Mouse (Mus musculus) stomach, embryonic 14.5 days (tissue): ENCODE data around the gene Tmem59l. TPM values are rescaled to one million over a fixed set of nuclear protein-coding genes. Genes with fewer than 3 reads are reported as not detected.
A peak's percentile ranks its signal among the peaks of the same experiment; 100 is the strongest.

Source experiments
- ATAC-seq: fragments of 200-750 bp; cut with Nextera tagmentation; 2 replicates; pipeline ENCODE4 v1.8.0; 2017; ENCODE audit warnings: low read depth, moderate TSS enrichment; ENCODE audit not compliant: insufficient number of reproducible peaks, insufficient read depth, low FRiP score
- H3K27ac ChIP-seq: fragments of 300-500 bp; sonication (generic); 2 replicates; pipeline ENCODE4 v1.5.1; 2014; ENCODE audit warnings: mild to moderate bottlenecking, low read length, moderate library complexity, mixed read lengths
- H3K27me3 ChIP-seq: fragments of 300-500 bp; sonication (generic); 2 replicates; pipeline ENCODE4 v1.6.1; 2014; ENCODE audit warnings: low read length, control low read depth, mixed read lengths; ENCODE audit not compliant: control insufficient read depth, insufficient read depth
- H3K36me3 ChIP-seq: fragments of 300-500 bp; sonication (generic); 2 replicates; pipeline ENCODE4 v1.6.1; 2014; ENCODE audit warnings: mild to moderate bottlenecking, control low read depth, low read length, moderate library complexity, mixed read lengths; ENCODE audit not compliant: control insufficient read depth, insufficient read depth
- H3K4me1 ChIP-seq: fragments of 300-500 bp; sonication (generic); 2 replicates; pipeline ENCODE4 v1.6.1; 2014; ENCODE audit warnings: low read length, control low read depth, mixed read lengths; ENCODE audit not compliant: control insufficient read depth, insufficient read depth
- H3K4me2 ChIP-seq: fragments of 300-500 bp; sonication (generic); replicated peaks from 2 replicates; pipeline ENCODE4 v1.6.1; 2014; ENCODE audit warnings: low read depth, low read length, control low read depth
- H3K4me3 ChIP-seq: fragments of 300-500 bp; sonication (generic); 2 replicates; pipeline ENCODE4 v1.5.1; 2014; ENCODE audit warnings: low read depth, low read length, control low read depth
- H3K9ac ChIP-seq: fragments of 300-500 bp; sonication (generic); replicated peaks from 2 replicates; pipeline ENCODE4 v1.6.1; 2014; ENCODE audit warnings: low read depth, mild to moderate bottlenecking, control low read depth, low read length, moderate library complexity, mixed read lengths
- H3K9me3 ChIP-seq: fragments of 300-500 bp; sonication (generic); 2 replicates; pipeline ENCODE4 v1.6.1; 2016; ENCODE audit warnings: low read depth, low read length, control low read depth; ENCODE audit not compliant: control insufficient read depth
- WGBS: fragments of 180-500 bp; shearing (Covaris S2); extraction: QIAGEN DNeasy Blood & Tissue Kit; methylation state at CpG from one replicate; pipeline ENCODE4 v1.1.7; 2014; 5-methylcytosine and 5-hydroxymethylcytosine counted together
- polyA plus RNA-seq: library from polyadenylated mRNA; unstranded; fragments of >200 nt; fragmentation: Nextera tagmentation; extraction: Ambion mirVana; gene quantifications from 2 replicates; pipeline ENCODE4 v1.2.1, GENCODE M21; 2014

Tmem59l gene
- polyA plus RNA-seq, result 4.8 and 6.4 TPM in 2 replicates

DNA sequence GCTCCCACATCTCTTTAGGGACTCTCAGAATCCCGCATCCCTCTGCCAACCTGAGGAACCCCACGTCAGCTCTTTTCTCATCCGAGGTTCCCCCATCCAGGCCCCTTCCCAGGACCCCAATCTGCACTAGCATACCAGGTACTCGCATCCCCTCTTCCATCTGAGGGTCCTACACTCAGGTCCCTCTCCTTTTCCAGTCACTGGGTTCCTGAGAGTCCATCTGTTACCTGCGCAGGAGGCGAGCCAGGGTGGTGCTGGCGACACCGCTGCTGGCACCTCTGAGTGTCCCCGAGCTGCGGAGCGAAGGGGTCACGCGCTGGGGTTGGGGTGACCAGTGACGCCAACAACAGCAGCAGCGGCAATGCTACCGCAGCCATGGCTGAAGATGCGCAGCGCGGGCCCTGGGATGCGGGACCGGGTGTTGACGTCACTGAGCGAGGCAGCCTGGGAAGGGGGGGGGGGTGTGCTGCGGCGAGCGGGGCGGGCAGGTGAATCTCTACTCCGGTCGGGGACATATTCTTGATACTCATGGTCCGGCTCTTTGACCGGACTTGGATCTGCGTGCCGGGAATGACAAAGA, at the start of gene Tmem59l:
TSS of gene Tmem59l (minus strand) at position 418 of the 580 bp plus-strand sequence.
- Histone ChIP-seq H3K4me3 (peak within 1 kb of the TSS; percentile 26), H3K9me3 (no peaks in the 10 kb centered on the region), H3K9ac (no peak within 1 kb of the TSS), H3K27me3 (peaks cover 65% of the 10 kb centered on the region), H3K4me2 (peak within 1 kb of the TSS; percentile 46), H3K27ac (no peak within 1 kb of the TSS), H3K36me3 (no peaks in the 10 kb centered on the region), H3K4me1 (peaks cover 18% of the 10 kb centered on the region)
- 5% methylated on average over 33 of the region's 33 CpGs for WGBS
- ATAC-seq, result no peak

DNA sequence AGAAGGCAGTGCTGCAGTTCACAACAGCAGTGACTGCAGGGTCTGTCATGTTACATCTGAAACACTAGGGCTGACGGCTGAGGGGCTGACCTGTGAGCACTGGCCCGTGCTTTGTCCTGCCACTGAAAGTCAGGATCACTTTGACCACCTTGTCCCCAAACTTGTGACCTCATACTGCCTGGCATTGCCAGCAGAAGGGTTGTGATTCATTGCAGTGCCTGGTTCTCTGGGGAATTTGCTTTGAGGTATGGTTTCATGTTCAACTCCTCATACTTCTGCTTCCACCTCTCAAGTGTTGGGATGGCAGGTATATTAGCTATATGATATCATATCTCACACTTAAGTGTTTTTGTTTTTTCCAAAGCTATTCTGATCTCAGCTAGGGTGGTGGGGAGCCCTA, 48.5 kb upstream of the Tmem59l start:
- peaks cover 55% of the 10 kb centered on the region for H3K36me3 ChIP-seq
- no peak for ATAC-seq
- no peak overlapping the region for H3K9ac ChIP-seq
- peaks cover 12% of the 10 kb centered on the region for H3K4me1 ChIP-seq
- H3K27ac ChIP-seq, result no peak overlapping the region
- H3K4me3 ChIP-seq, result no peak overlapping the region
- no peak overlapping the region for H3K4me2 ChIP-seq
- H3K9me3 ChIP-seq, result no peaks in the 10 kb centered on the region
- 90% methylated on average over 2 of the region's 2 CpGs for WGBS
- no peaks in the 10 kb centered on the region for H3K27me3 ChIP-seq

- Histone ChIP-seq H3K4me3 (no peak overlapping the region), H3K27ac (no peak overlapping the region), H3K4me1 (peaks cover 7% of the 10 kb centered on the region), H3K9ac (no peak overlapping the region), H3K36me3 (peaks cover 59% of the 10 kb centered on the region), H3K27me3 (no peaks in the 10 kb centered on the region), H3K9me3 (no peaks in the 10 kb centered on the region), H3K4me2 (no peak overlapping the region)
- no peak for ATAC-seq
- 91% methylated on average over 3 of the region's 3 CpGs for WGBS
Measured at GRCm38 (mm10) chr8:70535221-70535620, 48.1 kb upstream of the Tmem59l start.

GRCm38 (mm10) chr8:70534281-70534680, 47.1 kb upstream of the Tmem59l start:
- 93% methylated on average over 12 of the region's 12 CpGs for WGBS
- H3K27me3 ChIP-seq, result no peaks in the 10 kb centered on the region
- no peak overlapping the region for H3K4me3 ChIP-seq
- ATAC-seq, result no peak
- no peaks in the 10 kb centered on the region for H3K9me3 ChIP-seq
- H3K9ac ChIP-seq, result no peak overlapping the region
- H3K27ac ChIP-seq, result no peak overlapping the region
- H3K4me2 ChIP-seq, result no peak overlapping the region
- peaks cover 5% of the 10 kb centered on the region; the same call in 1 of the 2 replicates for H3K4me1 ChIP-seq
- peaks cover 64% of the 10 kb centered on the region for H3K36me3 ChIP-seq

GRCm38 (mm10) chr8:70530314-70530713, 43.2 kb upstream of the Tmem59l start:
- H3K4me2 ChIP-seq, result no peak overlapping the region
- no peak for ATAC-seq
- H3K9ac ChIP-seq, result no peak overlapping the region
- peaks cover 13% of the 10 kb centered on the region for H3K4me1 ChIP-seq
- 92% methylated on average over 2 of the region's 2 CpGs for WGBS
- no peaks in the 10 kb centered on the region for H3K9me3 ChIP-seq
- H3K36me3 ChIP-seq, result peaks cover 46% of the 10 kb centered on the region
- H3K4me3 ChIP-seq, result no peak overlapping the region
- no peak overlapping the region for H3K27ac ChIP-seq
- H3K27me3 ChIP-seq, result no peaks in the 10 kb centered on the region

DNA sequence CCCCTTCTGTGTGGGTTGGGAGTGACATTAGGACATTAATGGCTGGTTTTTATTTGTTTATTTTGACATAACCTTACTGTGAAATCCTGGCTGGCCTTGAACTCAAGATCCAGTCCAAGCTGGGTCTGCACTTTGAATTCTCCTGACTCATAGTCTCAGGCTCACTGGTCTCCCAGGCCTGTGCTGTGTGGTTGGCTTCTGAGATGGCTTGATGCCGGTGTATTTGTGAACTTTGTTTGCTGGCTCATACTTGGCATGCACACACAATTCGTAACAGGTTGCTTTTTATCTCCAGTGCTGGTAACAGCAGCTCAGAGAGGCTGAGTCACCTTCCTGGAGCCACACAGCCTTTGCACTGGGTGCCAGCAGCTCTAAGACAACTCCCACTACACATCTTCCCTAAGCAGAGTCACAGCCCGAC, 42.6 kb upstream of the Tmem59l start:
- H3K27ac ChIP-seq, result no peak overlapping the region
- H3K4me3 ChIP-seq, result no peak overlapping the region
- peaks cover 13% of the 10 kb centered on the region for H3K4me1 ChIP-seq
- H3K4me2 ChIP-seq, result no peak overlapping the region
- no peak overlapping the region for H3K9ac ChIP-seq
- no peaks in the 10 kb centered on the region for H3K9me3 ChIP-seq
- WGBS, result 93% methylated on average over 3 of the region's 3 CpGs
- no peak for ATAC-seq
- no peaks in the 10 kb centered on the region for H3K27me3 ChIP-seq
- peaks cover 42% of the 10 kb centered on the region for H3K36me3 ChIP-seq

- Histone ChIP-seq H3K4me3 (no peak overlapping the region), H3K4me1 (peaks cover 13% of the 10 kb centered on the region), H3K36me3 (peaks cover 38% of the 10 kb centered on the region), H3K9me3 (no peaks in the 10 kb centered on the region), H3K4me2 (no peak overlapping the region), H3K27me3 (no peaks in the 10 kb centered on the region), H3K9ac (no peak overlapping the region), H3K27ac (no peak overlapping the region)
- WGBS, result 78% methylated on average over 5 of the region's 5 CpGs
- no peak for ATAC-seq
Measured at GRCm38 (mm10) chr8:70529299-70529698, 42.1 kb upstream of the Tmem59l start.

DNA sequence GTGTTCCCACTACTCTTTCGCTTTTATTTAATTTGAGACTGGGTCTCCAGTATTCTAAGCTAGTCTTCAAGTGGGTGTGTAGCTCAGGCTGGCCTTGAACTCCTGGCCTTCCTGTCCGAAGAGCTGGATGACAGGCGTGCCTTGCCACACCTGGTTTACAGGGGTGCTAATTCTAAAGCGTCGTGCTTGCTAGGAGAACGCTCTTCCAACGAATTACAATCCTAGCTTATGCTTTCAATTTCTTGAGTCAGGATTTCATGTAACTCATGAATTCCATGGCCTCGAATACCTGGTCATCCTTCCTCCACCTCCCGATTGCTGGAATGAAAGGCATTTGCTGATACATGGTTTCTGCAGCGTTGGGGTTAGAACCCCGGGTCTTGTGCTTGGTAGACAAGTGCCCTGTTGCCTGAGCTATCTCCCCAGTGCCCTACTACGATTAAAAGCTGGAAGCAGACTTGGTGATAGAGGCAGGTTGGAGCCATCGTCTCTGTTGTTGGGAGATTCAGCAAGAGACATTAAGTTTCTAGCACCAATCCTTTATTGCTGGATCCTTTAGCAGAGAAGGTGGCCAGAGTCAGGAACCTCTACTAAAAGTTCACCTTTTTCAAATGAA, 41.1 kb upstream of the Tmem59l start:
- Histone ChIP-seq H3K4me2 (peak overlapping the region; percentile 77), H3K27me3 (no peaks in the 10 kb centered on the region), H3K36me3 (peaks cover 33% of the 10 kb centered on the region), H3K4me1 (peaks cover 15% of the 10 kb centered on the region), H3K9me3 (no peaks in the 10 kb centered on the region), H3K9ac (peak overlapping the region; percentile 91), H3K27ac (peak overlapping the region; percentile 89), H3K4me3 (peak overlapping the region; percentile 81)
- WGBS, result 22% methylated on average over 13 of the region's 13 CpGs
- ATAC-seq, result no peak
